Mouse (Mus musculus) kidney, embryonic 16.5 days (tissue): Measurements from ENCODE around the gene 4921507P07Rik. TPM values are rescaled to one million over a fixed set of nuclear protein-coding genes. Genes with fewer than 3 reads are reported as not detected.
A peak's percentile ranks its signal among the peaks of the same experiment; 100 is the strongest.
"Not testable (repeated sequence)": the region's sequence is repeated elsewhere in the genome, so short reads cannot be mapped to it uniquely, and the experiment has no call there.

Experiments used
- ATAC-seq: fragments of 200-750 bp; cut with Nextera tagmentation; 2 replicates; pipeline ENCODE4 v1.8.0; 2017; ENCODE audit warnings: moderate TSS enrichment; ENCODE audit not compliant: low FRiP score, low TSS enrichment
- H3K27ac ChIP-seq: fragments of 300-500 bp; sonication (generic); 2 replicates; pipeline ENCODE4 v1.5.1; 2014; ENCODE audit warnings: low read length
- H3K27me3 ChIP-seq: fragments of 300-500 bp; sonication (generic); 2 replicates; pipeline ENCODE4 v1.6.1; 2014; ENCODE audit warnings: low read length, control low read depth, mixed read lengths; ENCODE audit not compliant: insufficient read depth
- H3K36me3 ChIP-seq: fragments of 300-500 bp; sonication (generic); 2 replicates; pipeline ENCODE4 v1.6.1; 2014; ENCODE audit warnings: low read length, control low read depth, mixed read lengths; ENCODE audit not compliant: insufficient read depth
- H3K4me1 ChIP-seq: fragments of 300-500 bp; sonication (generic); 2 replicates; pipeline ENCODE4 v1.6.1; 2014; ENCODE audit warnings: low read length, control low read depth, mixed read lengths; ENCODE audit not compliant: insufficient read depth
- H3K4me2 ChIP-seq: fragments of 300-500 bp; sonication (generic); replicated peaks from 2 replicates; pipeline ENCODE4 v1.6.1; 2014; ENCODE audit warnings: low read depth, low read length
- H3K4me3 ChIP-seq: fragments of 300-500 bp; sonication (generic); 2 replicates; pipeline ENCODE4 v1.5.1; 2014; ENCODE audit warnings: mild to moderate bottlenecking, low read length
- H3K9ac ChIP-seq: fragments of 300-500 bp; sonication (generic); replicated peaks from 2 replicates; pipeline ENCODE4 v1.6.1; 2014; ENCODE audit warnings: low read length
- H3K9me3 ChIP-seq: fragments of 300-500 bp; sonication (generic); 2 replicates; pipeline ENCODE4 v1.6.1; 2016; ENCODE audit warnings: low read length, control low read depth
- WGBS: fragments of 180-500 bp; shearing (Covaris S2); extraction: QIAGEN DNeasy Blood & Tissue Kit; methylation state at CpG from one replicate; pipeline ENCODE4 v1.1.7; 2014; 5-methylcytosine and 5-hydroxymethylcytosine counted together
- polyA plus RNA-seq: library from polyadenylated mRNA; unstranded; fragments of >200 nt; fragmentation: Nextera tagmentation; extraction: Ambion mirVana; gene quantifications from 2 replicates; pipeline ENCODE4 v1.2.1, GENCODE M21; 2015

The 4921507P07Rik gene
- polyA plus RNA-seq = 1.0 and 1.7 TPM in 2 replicates

DNA sequence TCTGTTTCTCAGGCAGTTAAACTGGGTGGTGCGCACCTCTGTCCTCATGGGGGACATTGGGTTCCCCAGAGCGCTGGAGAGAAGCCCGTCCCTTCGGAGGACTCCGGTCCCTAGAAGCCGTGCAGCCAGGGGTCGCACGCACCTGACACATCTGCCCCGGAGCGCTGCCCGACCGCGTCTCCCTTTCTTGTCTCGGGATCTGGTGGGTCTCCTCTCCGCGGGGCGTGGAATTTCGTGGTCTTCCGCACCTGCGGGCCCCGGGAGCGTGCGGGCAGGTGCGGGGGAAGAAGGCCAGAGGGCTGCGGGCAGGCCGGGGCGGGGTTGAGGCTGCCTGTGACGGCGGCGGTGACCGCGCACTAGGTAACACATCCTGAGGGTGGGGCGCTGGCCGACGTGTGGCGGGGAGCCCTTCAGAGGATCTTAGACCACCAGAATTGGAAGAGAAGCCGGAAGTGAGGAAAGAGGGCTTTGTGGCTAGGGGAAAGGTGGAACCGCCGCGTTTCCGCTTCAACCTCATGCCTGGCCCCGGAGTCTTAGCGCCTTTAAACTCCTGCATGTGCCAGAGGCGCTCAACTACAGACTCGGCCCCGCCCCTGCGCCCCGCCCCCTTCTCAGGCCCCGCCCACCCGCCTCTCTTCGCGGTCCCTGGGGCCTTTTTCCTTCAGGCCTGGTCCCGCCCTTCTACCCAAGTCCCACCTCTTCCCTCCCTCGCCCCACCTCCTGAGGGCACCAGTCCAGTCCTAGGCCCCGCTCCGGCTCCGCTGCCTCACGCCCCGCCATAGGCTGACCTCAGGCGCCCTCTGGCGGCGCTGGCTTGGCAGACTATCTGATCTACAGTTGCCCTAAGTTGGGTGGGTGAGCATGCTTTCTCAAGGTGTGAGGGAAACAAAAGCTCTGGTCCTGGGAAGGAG, at the start of gene 4921507P07Rik:
TSS of gene 4921507P07Rik (minus strand) at position 332 of the 911 bp plus-strand sequence.
- peaks cover 19% of the 10 kb centered on the region for H3K4me1 ChIP-seq
- under 1% methylated on average over 59 of the region's 62 CpGs for WGBS
- peak; percentile 97 for ATAC-seq
- H3K9ac ChIP-seq = peak within 1 kb of the TSS; percentile 77
- H3K27me3 ChIP-seq = no peaks in the 10 kb centered on the region
- 0 out of 2 replicates have a peak within 1 kb of the TSS, but pooled peaks have one; percentile 3 for H3K27ac ChIP-seq
- H3K4me3 ChIP-seq = peak within 1 kb of the TSS; percentile 68
- no peaks in the 10 kb centered on the region for H3K9me3 ChIP-seq
- 0 out of 2 replicates have a peak, but pooled peaks cover 3% of the 10 kb centered on the region for H3K36me3 ChIP-seq
- peak within 1 kb of the TSS; percentile 100 for H3K4me2 ChIP-seq

DNA sequence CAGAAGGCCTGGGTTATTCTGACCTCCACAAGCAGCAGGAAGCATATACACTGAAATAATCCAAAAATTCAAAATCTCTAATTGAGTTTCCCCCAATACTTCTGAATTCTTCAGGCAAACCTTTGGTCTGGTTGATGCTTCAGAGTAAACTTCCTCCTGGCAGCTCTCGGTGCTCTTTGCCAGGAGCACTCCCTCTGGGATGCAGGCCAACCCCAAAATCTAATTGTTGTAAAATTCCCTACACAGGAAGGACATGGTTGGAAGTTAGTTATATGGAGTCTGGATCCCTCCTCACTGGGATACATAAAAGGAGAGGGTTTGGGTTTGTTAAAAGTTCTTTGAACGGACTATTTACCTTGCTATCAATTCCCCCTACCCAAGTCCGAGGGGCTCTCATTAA, 48.3 kb upstream of the 4921507P07Rik start:
- no peak overlapping the region for H3K4me2 ChIP-seq
- no peaks in the 10 kb centered on the region for H3K36me3 ChIP-seq
- H3K4me1 ChIP-seq = peaks cover 22% of the 10 kb centered on the region
- ATAC-seq = no peak
- no peak overlapping the region for H3K9ac ChIP-seq
- no peak overlapping the region for H3K4me3 ChIP-seq
- no peak overlapping the region for H3K27ac ChIP-seq
- WGBS = 58% methylated on average over 3 of the region's 3 CpGs
- H3K9me3 ChIP-seq = no peaks in the 10 kb centered on the region
- H3K27me3 ChIP-seq = no peaks in the 10 kb centered on the region

DNA sequence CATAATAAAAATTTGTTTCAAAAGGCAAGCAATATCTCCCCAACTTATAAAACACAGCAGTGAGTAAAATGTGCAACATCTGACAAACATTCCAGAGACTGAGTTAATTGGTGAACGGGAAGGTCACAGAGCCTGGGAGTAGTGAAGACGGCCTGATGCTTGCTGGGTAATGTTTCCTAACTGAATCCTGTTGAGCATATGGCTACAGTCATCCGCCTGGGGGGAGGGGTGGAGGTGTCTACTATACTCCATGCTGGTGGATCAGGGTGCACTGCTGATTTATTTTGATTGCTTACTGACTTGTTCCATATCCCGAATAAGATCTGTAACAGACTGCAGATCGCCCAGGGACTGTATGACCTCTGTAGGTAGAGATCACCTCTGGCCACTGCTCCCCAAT, 45.5 kb upstream of the 4921507P07Rik start:
- no peak for ATAC-seq

DNA sequence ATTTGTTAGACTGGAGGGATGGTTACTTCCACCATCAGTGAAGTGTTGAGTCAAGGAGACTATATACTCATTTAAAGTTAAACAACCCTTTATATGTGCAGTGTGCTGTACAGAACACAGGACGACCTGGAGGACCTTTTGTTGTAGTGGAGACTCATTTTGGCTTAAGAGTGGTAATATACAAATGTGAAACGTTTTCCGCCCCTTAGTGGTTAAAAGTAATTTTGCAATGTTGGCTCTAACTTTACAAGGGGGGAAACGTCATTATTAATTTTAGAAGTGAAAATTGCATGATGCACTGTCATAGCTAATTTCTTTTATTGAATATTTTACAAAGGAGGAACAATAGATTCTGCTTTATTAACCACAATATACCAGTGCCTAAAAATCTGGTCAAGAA, 43.9 kb upstream of the 4921507P07Rik start:
- no peaks in the 10 kb centered on the region for H3K27me3 ChIP-seq
- H3K4me3 ChIP-seq = no peak overlapping the region
- 78% methylated on average over 4 of the region's 4 CpGs for WGBS
- no peak overlapping the region for H3K9ac ChIP-seq
- no peak for ATAC-seq
- no peaks in the 10 kb centered on the region for H3K9me3 ChIP-seq
- peaks cover 26% of the 10 kb centered on the region for H3K4me1 ChIP-seq
- H3K4me2 ChIP-seq = no peak overlapping the region
- no peaks in the 10 kb centered on the region for H3K36me3 ChIP-seq
- no peak overlapping the region for H3K27ac ChIP-seq

More for the DNA sequence above, 45.5 kb upstream of the 4921507P07Rik start:
- no peaks in the 10 kb centered on the region for H3K36me3 ChIP-seq
- WGBS = 45% methylated on average over 5 of the region's 5 CpGs
- H3K4me1 ChIP-seq = peaks cover 26% of the 10 kb centered on the region
- H3K27me3 ChIP-seq = no peaks in the 10 kb centered on the region
- H3K4me2 ChIP-seq = no peak overlapping the region
- H3K9me3 ChIP-seq = no peaks in the 10 kb centered on the region
- no peak overlapping the region for H3K9ac ChIP-seq
- H3K27ac ChIP-seq = no peak overlapping the region
- H3K4me3 ChIP-seq = no peak overlapping the region

DNA sequence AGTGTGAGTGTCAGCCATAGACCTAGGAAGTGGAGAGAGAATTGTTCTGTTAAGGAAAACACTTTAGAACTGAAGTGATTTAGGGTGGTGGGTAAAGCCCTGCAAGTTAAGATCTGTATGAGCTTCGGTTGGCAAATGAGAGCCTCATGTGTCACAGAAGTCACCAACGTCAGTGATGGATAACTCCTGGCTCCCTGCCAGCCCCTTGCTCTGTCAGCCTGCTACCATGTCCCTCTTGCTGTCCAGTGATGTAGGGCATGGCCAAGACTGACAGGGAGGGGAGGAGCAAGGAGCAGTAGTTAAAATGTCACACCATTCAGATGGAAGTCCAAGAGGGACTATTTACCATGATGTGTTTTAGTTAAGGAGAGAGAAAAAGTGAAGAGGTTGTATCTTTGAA, 43.2 kb upstream of the 4921507P07Rik start:
- H3K9me3 ChIP-seq = 0 out of 2 replicates have a peak, but pooled peaks cover 2% of the 10 kb centered on the region
- peaks cover 23% of the 10 kb centered on the region for H3K4me1 ChIP-seq
- H3K27ac ChIP-seq = no peak overlapping the region
- no peak overlapping the region for H3K4me3 ChIP-seq
- H3K4me2 ChIP-seq = no peak overlapping the region
- H3K9ac ChIP-seq = no peak overlapping the region
- no peaks in the 10 kb centered on the region for H3K36me3 ChIP-seq
- no peak for ATAC-seq
- no peaks in the 10 kb centered on the region for H3K27me3 ChIP-seq
- WGBS = 19% methylated on average over 2 of the region's 2 CpGs

DNA sequence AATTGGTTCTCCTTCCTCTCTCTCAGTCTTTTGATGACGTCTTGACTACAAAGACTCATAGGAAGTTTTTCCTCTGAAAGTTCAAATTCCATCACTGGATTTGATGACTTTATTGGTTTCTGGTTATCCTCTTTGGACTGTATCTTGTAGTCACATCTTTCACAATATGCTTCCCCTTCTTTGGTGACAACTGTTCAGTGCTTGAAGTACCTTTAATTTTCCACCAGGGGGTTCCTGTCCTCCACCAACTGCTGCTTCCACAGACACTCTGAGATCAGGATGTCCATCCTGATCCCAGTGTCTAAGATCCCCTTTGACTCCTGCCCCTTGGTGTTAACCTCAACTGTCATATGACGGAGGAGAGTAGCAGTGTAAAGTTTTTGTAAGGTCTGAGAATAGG, 29.7 kb upstream of the 4921507P07Rik start:
- not testable (repeated sequence) for H3K4me3 ChIP-seq, H3K9me3 ChIP-seq, ATAC-seq, H3K4me2 ChIP-seq, H3K9ac ChIP-seq, H3K4me1 ChIP-seq, H3K27ac ChIP-seq, H3K36me3 ChIP-seq, H3K27me3 ChIP-seq
- 45% methylated on average over 2 of the region's 2 CpGs for WGBS

DNA sequence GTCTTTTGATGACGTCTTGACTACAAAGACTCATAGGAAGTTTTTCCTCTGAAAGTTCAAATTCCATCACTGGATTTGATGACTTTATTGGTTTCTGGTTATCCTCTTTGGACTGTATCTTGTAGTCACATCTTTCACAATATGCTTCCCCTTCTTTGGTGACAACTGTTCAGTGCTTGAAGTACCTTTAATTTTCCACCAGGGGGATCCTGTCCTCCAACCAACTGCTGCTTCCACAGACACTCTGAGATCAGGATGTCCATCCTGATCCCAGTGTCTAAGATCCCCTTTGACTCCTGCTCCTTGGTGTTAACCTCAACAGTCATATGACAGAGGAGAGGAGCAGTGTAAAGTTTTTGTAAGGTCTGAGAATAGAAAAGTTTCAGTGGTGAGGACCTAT, 21.8 kb upstream of the 4921507P07Rik start:
- not testable (repeated sequence) for H3K9ac ChIP-seq, H3K27me3 ChIP-seq, H3K27ac ChIP-seq, H3K36me3 ChIP-seq, H3K4me3 ChIP-seq, H3K4me2 ChIP-seq, H3K9me3 ChIP-seq, ATAC-seq, H3K4me1 ChIP-seq
- WGBS = 71% methylated on average over 1 of the region's 1 CpGs

DNA sequence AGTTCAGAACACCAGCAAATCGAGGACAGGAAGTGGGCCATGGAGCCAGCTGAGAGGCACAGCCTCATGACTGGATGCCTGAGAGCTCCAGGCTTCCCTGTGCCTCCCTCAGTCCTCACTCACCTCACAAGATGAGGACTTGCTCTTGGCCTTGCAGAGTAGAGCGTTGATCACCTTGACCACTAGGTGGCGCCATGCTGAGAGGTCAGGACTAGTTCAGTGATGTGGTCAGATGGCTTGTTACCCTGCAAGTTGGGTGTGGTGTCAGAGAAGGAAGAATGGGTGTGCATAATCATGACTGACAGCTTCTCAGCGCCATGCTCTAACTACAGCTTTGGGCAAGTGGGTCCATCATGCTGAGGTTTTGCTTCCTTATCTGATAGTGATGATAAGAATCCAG, 5.2 kb upstream of the 4921507P07Rik start:
- no peaks in the 10 kb centered on the region for H3K9me3 ChIP-seq
- WGBS = 33% methylated on average over 4 of the region's 4 CpGs
- H3K27ac ChIP-seq = no peak overlapping the region
- H3K9ac ChIP-seq = no peak overlapping the region
- no peak overlapping the region for H3K4me2 ChIP-seq
- H3K4me1 ChIP-seq = peaks cover 13% of the 10 kb centered on the region
- no peak overlapping the region for H3K4me3 ChIP-seq
- ATAC-seq = no peak
- H3K36me3 ChIP-seq = no peaks in the 10 kb centered on the region
- H3K27me3 ChIP-seq = no peaks in the 10 kb centered on the region

DNA sequence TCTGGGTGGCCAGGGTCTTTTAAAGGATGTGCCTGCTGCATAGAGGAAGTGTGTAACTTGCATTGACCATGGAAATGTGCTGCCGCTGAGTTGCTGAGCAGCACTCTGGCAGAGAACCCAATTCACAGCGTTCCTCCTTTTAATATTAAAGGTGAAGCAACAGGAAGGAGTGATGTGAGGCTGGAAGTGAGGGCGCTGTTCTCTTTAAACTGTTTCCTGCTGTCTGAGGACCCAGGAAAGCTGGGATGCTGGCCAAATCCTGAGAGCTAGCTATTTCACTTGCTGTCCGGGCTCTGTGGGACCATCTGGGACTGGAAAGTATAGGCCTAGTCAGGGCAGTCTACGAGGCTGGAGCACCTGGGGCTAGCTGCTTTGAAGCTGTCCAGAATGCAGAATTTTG, 2.1 kb upstream of the 4921507P07Rik start:
- Histone ChIP-seq H3K9me3 (no peaks in the 10 kb centered on the region), H3K36me3 (0 out of 2 replicates have a peak, but pooled peaks cover 3% of the 10 kb centered on the region), H3K9ac (no peak overlapping the region), H3K4me1 (peaks cover 19% of the 10 kb centered on the region), H3K27ac (peak overlapping the region; percentile 31; the same call in 1 of the 2 replicates), H3K4me3 (no peak overlapping the region), H3K4me2 (no peak overlapping the region), H3K27me3 (no peaks in the 10 kb centered on the region)
- ATAC-seq = no peak
- WGBS = 40% methylated on average over 5 of the region's 5 CpGs

DNA sequence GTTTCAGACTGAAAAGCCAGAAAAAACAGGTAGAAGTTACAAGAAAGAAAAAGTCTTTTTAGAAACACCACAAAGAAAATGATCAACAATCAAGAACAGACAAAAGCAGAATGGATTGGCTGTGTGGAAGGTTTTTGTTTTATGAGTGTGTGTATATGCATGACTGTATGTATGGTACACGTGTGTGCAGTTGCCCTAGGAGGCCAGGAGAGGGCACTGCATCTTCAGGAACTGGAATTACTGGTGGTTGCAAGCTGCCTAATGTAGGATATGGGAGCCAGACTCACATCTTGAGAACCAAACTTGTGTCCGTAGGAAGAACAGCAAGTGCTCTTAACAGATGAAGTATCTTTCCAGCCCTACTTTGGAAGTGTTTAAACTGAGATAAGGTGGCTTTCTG, 2.1 kb downstream of the 4921507P07Rik start:
- Histone ChIP-seq H3K4me2 (no peak overlapping the region), H3K4me3 (no peak overlapping the region), H3K27me3 (no peaks in the 10 kb centered on the region), H3K36me3 (0 out of 2 replicates have a peak, but pooled peaks cover 3% of the 10 kb centered on the region), H3K9me3 (no peaks in the 10 kb centered on the region), H3K9ac (no peak overlapping the region), H3K27ac (no peak overlapping the region), H3K4me1 (peaks cover 19% of the 10 kb centered on the region)
- 81% methylated on average over 2 of the region's 2 CpGs for WGBS
- no peak for ATAC-seq
